Mouse (Mus musculus) liver, postnatal 0 days (tissue): ENCODE measurements around the gene Zscan2.

Experiments
- CTCF ChIP-seq: sonication (generic); IDR thresholded peaks from 2 replicates; pipeline ENCODE4 v1.5.1; 2016; ENCODE audit warnings: antibody characterized with exemption, low read depth
- EP300 ChIP-seq: IDR thresholded peaks from 2 replicates; pipeline ENCODE4 v1.6.1; 2016; ENCODE audit warnings: antibody characterized with exemption, low read depth, mild to moderate bottlenecking

GRCm38 (mm10) chr7:80893753-80894129 lies 33.0 kb downstream of the Zscan2 start:
- no peak for TF ChIP-seq CTCF
- TF ChIP-seq EP300, result no peak
